Mouse (Mus musculus) embryo, embryonic 9.5 days (tissue): ENCODE results near the gene Gpr35.

Source experiments
- DNase-seq: peaks from one replicate; pipeline ENCODE4 v3.0.0-alpha.2; 2017; ENCODE audit errors: extremely low spot score

The Gpr35 gene

GRCm38 (mm10) chr1:92950607-92951006 lies at the start of gene Gpr35:
Gpr35 (plus strand) TSS chr1:92950865.
- no peak for DNase-seq

- peak; percentile 83 for DNase-seq
Measured at GRCm38 (mm10) chr1:92902786-92903185, 47.9 kb upstream of the Gpr35 start, which contains the start of gene Ankmy1. Ankmy1 (minus strand) TSS chr1:92902906.

GRCm38 (mm10) chr1:92903627-92904026 lies 47.0 kb upstream of the Gpr35 start:
- DNase-seq: no peak

GRCm38 (mm10) chr1:92905703-92906310 lies 44.9 kb upstream of the Gpr35 start:
- no peak for DNase-seq

- peak; percentile 90 for DNase-seq
Measured at GRCm38 (mm10) chr1:92906779-92907631, 43.7 kb upstream of the Gpr35 start, which contains the start of gene Dusp28. Dusp28 (plus strand) TSS chr1:92906981.

- DNase-seq: no peak
Measured at GRCm38 (mm10) chr1:92907632-92908360, 42.9 kb upstream of the Gpr35 start.

- DNase-seq: no peak
Measured at GRCm38 (mm10) chr1:92908664-92909063, 42.0 kb upstream of the Gpr35 start.

GRCm38 (mm10) chr1:92909068-92909467 lies 41.6 kb upstream of the Gpr35 start:
- peak; percentile 28 for DNase-seq

GRCm38 (mm10) chr1:92910239-92910885 lies 40.3 kb upstream of the Gpr35 start, which contains the start of gene Rnpepl1:
Rnpepl1 (plus strand) TSS chr1:92910783.
- DNase-seq: peak; percentile 76

GRCm38 (mm10) chr1:92910925-92911720 lies 39.5 kb upstream of the Gpr35 start:
- DNase-seq: peak; percentile 47

- DNase-seq: no peak
Measured at GRCm38 (mm10) chr1:92911721-92912138, 38.9 kb upstream of the Gpr35 start.

- DNase-seq: no peak
Measured at GRCm38 (mm10) chr1:92912286-92912685, 38.4 kb upstream of the Gpr35 start.

- DNase-seq: no peak
Measured at GRCm38 (mm10) chr1:92914239-92914638, 36.4 kb upstream of the Gpr35 start.

- no peak for DNase-seq
Measured at GRCm38 (mm10) chr1:92914993-92915392, 35.7 kb upstream of the Gpr35 start.

- no peak for DNase-seq
Measured at GRCm38 (mm10) chr1:92916725-92917124, 33.9 kb upstream of the Gpr35 start.

- no peak for DNase-seq
Measured at GRCm38 (mm10) chr1:92919151-92919550, 31.5 kb upstream of the Gpr35 start.

- DNase-seq: no peak
Measured at GRCm38 (mm10) chr1:92919775-92920174, 30.9 kb upstream of the Gpr35 start.

- DNase-seq: no peak
Measured at GRCm38 (mm10) chr1:92920474-92921200, 30.0 kb upstream of the Gpr35 start.

- DNase-seq: no peak
Measured at GRCm38 (mm10) chr1:92921496-92921895, 29.2 kb upstream of the Gpr35 start.

- no peak for DNase-seq
Measured at GRCm38 (mm10) chr1:92930171-92930706, 20.4 kb upstream of the Gpr35 start.
